Mouse (Mus musculus): ENCODE data around the gene Tnfrsf13c.
A peak's percentile ranks its signal among the peaks of the same experiment; 100 is the strongest.
"Not testable (repeated sequence)": the region's sequence is repeated elsewhere in the genome, so short reads cannot be mapped to it uniquely, and the experiment has no call there.

Gene Tnfrsf13c

DNA sequence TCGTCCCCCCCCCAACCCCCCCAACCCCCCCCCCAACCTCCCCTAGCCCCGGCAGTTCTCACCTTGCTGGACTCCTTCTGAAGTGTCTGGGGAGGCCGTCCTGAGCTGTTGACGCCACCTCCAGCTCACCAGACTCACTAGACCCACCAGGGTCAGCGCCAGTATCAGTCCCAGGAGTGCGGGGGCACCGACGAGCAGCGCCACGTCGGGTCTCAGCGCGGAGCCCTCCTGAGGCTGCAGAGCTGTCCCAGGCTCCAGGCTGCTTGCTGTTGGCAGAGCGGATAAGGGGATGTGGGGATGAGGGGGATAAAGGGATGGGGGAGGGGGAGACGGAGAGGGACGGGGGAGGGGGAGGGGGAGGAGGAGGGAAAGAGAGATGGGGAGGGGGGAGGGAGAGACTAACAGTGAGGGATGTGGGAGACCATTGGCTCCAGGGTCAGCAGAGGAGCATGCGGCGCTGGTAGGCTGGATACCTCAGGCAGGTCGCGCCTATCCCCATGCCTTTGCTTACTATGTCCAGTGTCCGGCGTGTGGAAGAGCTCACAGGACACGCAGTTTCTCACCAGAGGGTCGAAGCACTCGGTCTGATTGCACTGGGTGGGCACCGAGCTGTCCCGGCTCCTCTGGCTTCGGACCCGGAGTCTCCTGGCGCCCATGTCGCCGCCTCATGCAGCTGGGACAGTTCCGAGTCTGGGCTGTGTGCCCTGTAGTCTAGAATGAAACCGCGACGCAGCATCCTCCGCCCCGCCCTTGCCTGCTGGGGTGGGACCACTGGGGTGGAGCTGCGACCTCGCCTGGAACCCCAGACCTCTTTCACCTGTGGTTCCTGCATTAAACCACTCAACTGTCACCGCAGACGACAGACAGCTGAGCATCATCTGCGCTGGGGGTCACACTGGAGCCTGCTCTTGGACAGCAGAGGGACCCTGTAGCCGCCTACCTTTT is at the start of gene Tnfrsf13c:
Gene Tnfrsf13c (minus strand): TSS at position 713 of the 945 bp plus-strand sequence.
- DNase-seq (ENCODE audit: low spot score in 2 of 2): peak; percentile 66 to 83

DNA sequence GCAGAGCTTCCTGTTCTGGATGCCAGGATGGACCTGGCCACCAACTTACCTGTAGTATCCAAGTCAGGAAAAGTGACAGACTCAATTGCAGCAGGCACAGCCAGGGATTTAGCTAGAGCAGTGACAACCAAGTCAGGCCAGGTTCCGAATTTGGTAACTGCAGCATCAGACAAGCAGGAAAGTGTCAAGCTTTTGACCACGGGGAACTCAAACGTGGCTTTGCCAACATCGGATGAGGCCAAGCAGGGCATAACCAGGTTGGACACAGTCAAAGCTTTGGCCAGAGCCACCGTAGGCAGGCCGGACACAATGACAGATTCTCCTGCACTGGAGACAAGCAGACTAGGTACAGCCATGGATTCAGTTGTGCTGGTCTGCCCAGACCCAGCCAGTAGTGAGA is 48.1 kb upstream of the Tnfrsf13c start:
- DNase-seq (ENCODE audit: low spot score in 2 of 2): no peak

DNA sequence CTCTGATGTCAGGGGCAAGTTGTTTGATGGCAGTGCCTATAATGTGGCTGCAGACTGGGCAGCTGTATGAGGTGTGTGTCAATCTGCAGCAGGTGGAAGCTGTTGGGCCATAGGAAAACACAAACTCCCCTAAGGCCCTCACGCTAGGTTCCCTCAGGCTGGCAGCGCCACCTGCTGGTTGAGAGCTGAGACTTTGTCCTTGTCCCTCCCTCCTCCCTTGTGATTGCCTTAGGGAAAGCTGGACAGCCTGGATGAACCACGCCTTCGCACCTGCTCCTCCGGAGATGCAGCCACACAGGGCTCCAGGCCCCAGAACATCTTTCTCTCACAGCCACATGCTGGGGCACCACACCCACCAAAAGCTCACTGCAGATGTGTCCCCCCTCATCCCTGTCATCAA is 47.0 kb upstream of the Tnfrsf13c start:
- DNase-seq (ENCODE audit: low spot score in 2 of 2): peak in 1 of 2 experiments; percentile 34

DNA sequence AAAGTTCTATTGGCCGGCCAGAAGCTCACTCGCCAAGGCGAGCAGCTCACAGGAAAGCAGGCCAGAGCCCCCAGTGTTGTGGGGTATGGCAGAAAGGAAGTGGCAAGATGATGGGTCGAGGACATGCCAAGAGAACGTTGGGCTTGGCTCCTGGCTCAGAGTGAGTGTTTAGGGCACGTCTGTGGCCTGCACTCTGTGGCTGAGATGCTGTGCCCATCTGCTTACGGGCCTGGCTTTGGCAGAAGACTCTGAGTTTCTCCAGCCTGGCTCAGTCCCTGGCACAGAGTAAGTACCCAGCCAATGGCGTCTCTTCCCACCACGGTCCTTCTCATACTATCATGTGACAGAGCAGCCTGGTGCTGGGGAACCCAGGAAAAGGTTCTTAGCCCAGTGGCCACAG is 44.6 kb upstream of the Tnfrsf13c start:
- DNase-seq (ENCODE audit: low spot score in 2 of 2): no peak

DNA sequence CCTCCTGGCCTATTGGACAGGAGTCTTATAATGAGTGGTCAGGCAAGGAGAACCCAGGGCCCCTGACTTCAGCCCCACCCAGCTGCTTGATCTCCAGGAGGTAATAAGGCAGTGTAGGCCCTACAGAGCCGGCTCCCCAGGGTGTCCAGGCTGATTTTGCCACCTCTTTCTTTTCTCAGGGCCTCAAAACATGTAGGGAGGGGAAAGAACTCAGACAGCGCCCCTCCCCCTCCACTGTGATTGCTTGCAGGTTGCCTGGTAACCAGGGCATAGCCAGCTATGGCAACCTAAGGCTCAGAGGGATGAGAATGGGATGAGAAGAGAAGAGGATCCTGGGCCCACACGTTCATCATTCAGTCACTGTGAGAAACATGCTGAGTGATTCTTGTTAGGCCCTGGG is 44.0 kb upstream of the Tnfrsf13c start:
- no peak for DNase-seq (ENCODE audit: low spot score in 2 of 2)

DNA sequence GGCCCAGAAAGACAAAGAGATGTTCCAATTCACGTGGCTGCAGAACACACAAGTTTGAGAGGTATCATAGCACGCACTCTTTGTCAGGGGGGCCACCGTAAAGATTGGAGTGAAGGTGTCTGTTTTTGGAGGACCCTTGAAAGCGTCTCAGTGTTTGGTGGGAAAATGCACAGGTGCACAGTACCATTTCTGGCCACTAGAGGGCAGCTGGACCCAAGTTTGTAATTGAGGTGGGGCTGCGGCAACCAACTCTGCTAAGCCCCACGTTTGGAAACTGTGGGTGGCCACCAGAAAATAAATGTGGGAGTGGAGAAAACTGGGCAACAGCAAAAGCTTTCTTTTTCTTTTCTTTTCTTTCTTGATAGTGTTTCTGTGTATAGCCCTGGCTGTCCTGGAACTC is 42.2 kb upstream of the Tnfrsf13c start:
- peak; percentile 42 to 62 for DNase-seq (ENCODE audit: low spot score in 2 of 2)

DNA sequence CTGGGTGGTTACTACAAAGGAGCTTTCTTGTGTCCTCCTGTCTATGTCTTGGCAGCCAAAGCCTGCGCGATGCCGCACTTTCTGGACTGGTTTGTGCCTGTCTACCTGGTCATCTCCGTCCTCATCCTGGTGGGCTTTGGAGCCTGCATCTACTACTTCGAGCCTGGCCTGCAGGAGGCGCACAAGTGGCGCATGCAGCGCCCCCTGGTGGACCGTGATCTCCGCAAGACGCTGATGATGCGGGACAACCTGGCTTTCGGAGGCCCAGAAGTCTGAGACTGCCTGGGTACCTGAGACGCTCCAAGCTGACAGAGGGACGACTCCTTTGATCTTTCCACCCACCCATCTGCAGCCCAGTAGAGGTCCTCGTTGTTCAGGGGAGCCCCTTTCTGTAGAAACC is 35.3 kb upstream of the Tnfrsf13c start:
- DNase-seq (ENCODE audit: low spot score in 2 of 2): peak; percentile 56 to 78

DNA sequence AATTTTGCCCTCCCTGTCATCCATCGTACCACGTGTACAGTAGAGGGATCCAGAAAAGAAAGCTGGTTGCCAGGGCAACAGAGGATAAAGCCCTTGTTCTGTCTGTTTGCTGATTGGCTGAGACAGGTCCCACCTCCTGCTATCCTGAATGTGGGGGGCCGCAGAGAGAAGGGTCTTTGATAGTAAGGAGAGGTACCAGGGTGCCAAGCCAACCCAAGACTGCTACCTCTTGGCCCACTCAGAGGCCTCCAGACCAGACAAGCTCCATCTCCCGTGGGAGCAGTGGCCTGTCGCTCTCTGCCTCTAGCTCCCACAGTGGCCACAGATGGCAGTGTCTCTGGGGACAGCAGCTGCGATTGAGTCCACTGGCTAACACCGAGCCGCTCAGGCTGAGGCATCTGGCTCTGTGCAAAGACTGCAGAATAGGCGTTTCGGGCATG is 31.8 kb upstream of the Tnfrsf13c start:
- no peak for DNase-seq (ENCODE audit: low spot score in 2 of 2)

DNA sequence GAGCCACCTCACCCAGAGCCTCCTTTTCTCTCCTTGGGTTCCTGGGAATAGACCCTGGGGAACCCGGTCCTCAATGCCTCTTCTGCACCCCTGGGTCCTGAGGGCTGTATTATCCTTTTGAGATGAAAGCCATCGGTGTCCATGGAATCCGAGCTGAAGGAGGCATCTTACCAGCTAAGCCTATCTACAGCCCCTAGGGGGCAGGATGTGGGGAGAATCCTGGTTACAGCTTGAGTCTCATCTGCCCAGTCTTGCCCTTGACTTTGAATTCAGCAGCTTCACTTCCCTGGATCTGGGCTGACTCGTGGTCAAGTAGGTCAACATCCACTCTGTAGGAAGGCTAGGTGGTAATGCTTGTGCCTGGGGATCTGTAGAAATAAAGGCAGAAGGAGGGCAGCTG is 31.1 kb upstream of the Tnfrsf13c start:
- no peak for DNase-seq (ENCODE audit: low spot score in 2 of 2)

DNA sequence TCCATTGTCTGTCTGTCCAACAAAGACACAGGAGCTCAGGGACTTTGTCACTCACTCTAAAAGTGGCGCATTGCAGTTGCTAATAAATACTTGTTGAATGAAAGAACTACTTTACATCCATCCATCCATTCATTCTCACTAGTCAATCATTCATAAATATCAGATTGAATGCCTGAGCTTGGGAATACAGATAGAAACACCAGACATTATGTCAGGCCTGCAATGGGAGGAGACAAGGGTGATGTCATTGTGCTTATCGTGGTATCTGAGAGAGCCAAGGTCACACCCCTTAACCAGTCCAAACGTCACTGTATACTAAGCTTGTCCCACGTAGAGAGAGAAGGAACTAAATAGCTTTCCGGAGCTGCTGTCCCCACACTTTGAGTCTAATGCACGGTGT is 27.9 kb upstream of the Tnfrsf13c start, which contains the start of gene 1500009C09Rik:
Gene 1500009C09Rik (plus strand): TSS at position 301 of the 400 bp plus-strand sequence.
- no peak for DNase-seq (ENCODE audit: low spot score in 2 of 2)

DNA sequence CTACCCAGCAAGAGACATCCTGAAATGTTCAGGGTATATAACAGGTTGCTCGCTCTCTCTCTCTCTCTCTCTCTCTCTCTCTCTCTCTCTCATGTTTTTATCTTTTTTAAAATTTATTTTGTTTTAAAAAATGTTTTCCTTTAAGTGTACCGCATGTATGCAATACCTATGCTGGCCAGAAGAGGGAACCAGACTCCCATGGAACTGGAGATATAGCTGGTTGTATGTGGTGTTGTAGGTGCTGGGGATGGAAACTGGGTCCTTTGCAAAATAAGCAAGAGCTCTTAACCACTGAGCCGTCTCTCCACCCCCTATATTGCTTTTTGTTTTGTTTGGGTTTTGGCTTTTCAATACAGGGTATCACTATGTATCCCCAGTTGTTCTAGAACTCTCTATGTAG is 27.4 kb upstream of the Tnfrsf13c start:
- DNase-seq (ENCODE audit: low spot score in 2 of 2): no peak

DNA sequence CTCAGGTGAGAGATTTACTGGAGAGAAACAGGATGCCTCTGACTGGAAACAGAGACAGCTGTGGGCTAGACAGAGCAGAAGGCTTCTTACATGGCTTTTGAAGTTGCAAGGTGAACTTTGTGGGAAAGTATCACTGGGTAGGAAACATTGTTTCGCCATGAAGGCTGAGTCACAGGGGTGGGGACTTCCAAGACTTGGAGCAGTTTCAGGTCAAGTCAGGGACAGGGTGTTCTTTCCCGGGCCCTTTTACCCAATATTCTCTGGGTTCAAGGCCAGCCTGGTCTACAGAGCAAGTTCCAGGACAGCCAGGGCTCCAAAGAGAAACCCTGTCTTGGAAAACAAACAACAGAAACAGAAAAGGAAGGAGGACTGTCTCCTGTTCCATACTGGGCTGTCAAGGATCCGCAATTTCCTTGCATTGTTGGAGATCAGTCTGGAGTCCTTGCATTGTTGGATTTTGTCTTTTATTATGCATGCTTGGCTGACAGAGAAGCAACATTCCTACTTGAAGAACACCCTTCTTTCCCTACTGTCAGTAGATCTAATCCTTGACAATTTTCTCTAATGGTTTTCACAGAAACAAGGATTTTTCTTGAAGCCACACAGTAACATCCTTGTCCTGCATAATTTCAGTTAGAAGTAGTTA is 23.1 kb upstream of the Tnfrsf13c start:
- no peak for DNase-seq (ENCODE audit: low spot score in 2 of 2)

DNA sequence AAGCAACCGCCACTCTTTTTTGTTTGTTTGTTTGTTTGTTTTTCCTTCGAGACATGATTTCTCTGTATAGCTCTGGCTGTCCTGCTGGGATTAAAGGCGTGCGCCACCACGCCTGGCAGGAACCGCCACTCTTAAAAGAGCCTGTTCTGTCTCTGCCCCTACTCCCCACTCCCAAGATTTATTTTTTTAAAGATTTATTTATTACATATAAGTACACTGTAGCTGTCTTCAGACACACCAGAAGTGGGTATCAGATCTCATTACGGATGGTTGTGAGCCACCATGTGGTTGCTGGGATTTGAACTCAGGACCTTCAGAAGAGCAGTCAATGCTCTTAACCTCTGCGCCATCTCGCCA is 20.6 kb upstream of the Tnfrsf13c start:
- not testable (repeated sequence) for DNase-seq (ENCODE audit: low spot score in 2 of 2)

DNA sequence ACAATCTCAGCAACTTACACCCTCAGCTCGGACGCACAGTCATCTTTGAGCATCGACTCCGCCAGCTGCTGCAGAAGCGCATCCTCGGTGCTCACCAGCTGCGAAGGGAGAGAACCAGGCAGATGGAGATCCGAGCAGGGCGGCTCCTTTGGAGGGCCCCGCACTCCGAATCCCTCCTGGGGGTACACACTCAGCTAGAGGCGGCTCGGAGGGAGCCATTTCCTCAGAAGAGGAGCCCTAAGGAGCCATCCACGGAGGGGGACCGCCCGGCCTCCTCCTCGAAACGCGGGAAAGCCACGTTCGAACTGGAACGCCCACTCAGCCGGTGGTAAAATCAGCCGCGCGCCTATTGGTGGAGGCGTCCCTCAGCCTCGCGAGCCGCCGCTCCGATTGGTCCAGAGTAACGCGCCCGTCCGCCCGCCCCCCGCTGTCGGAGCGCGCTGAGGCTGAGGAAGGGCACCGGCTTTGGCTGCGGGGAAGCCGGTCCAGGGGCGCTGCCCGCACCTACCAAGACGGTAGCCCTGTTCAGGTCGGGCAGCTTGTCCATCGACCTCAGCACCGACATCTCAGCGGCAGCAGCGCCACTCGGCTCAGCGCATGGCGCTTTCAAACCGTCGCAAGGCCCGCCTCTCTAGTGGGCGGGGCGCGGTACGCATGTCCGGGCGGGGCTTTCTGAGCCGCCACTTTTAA is 20.1 kb upstream of the Tnfrsf13c start, which contains the start of gene Cenpm:
Gene Cenpm (minus strand): TSS at position 634 of the 690 bp plus-strand sequence.
- peak; percentile 86 to 90 for DNase-seq (ENCODE audit: low spot score in 2 of 2)

DNA sequence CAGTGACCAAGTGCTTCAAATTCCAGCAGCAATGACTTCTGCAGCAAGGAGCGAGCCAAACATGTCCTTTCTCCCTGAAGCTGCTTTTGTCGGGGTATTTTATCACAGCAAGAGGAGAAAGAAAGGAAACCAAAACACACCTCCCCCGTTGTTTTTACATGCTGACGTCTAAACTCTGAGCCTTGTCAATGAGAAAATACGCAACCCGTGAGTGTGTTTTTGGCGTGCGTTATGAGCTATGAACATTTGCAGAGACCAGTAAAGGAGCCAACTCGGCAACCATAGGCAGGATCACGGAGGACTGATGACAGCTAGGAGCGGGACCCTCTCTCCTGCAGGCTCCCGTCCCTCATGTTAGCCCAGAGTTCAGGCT is 19.6 kb upstream of the Tnfrsf13c start:
- no peak for DNase-seq (ENCODE audit: low spot score in 2 of 2)

DNA sequence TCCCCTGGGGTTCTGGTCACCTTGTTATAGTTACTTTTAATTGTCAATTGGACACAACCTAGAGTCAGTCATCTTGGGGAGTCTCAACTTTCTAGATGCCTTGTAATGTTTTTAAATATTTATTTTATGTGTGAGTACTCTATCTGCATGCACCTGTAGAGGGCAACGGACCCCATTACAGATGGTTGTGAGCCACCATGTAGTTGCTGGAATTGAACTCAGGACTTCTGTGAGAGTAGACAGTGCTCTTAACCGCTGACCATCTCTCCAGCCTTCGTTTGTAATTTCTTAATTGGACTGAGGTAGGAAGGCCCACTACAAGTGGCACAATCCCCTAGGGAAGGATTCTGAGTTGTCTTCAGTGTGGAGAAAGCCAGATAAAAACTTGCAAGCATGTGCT is 19.1 kb upstream of the Tnfrsf13c start:
- no peak for DNase-seq (ENCODE audit: low spot score in 2 of 2)

DNA sequence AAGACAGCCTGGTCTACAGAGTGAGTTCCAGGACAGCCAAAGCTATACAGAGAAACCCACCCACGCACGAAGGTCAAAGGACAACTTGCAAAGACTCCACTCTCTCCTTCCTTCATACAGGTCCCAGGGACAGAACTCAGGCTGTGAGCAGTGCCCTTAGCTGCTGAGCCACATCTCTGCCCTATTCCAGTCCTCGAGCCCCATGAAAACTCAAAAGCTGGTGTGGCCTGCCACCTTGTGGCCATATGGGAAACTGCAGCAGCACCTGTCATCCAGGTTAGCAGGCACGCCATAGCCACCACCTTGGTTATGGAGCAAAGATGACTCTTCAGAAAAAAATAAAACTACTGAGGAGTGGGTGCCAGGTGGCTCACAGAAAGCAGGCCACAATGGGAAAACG is 12.4 kb upstream of the Tnfrsf13c start:
- peak; percentile 78 to 87 for DNase-seq (ENCODE audit: low spot score in 2 of 2)

DNA sequence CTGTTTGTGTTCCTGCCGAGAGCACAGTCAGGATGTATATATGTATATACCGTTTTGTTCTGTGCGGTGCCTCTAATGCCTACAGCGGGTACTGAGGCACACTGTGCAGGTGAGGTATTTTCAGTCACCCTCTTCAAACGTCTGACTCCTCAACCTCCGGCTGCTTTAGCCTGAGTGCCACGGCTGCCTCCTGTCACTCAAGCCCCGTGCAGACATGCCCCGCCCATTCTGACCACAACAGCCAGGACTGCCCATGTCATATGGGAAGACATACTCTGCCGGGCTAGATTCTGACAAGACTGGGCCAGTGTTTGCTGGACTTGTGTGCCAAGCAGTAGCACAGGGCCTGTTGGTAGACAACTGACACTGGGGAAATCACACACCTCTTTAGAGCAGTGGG is 11.5 kb upstream of the Tnfrsf13c start:
- DNase-seq (ENCODE audit: low spot score in 2 of 2): no peak

DNA sequence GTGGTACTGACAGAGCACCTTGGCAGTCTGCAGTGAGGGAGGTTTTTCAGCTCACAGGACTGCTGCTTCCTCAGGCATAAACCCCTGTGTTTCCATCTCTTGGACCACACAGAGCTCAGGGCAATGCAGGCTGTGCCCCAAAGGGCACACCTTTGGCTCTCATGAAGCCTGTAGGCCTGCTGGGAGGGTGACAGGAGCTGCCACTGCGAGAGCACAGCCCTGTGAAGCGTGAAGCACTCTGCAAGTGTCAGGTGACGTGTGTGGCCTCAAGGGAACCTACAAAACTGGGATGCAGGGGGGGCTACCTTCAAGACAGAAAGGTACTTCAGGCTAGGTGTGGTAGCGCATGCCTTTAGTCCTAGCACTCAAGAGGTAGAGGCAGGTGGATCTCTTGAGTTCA is 8.5 kb upstream of the Tnfrsf13c start:
- no peak for DNase-seq (ENCODE audit: low spot score in 2 of 2)

DNA sequence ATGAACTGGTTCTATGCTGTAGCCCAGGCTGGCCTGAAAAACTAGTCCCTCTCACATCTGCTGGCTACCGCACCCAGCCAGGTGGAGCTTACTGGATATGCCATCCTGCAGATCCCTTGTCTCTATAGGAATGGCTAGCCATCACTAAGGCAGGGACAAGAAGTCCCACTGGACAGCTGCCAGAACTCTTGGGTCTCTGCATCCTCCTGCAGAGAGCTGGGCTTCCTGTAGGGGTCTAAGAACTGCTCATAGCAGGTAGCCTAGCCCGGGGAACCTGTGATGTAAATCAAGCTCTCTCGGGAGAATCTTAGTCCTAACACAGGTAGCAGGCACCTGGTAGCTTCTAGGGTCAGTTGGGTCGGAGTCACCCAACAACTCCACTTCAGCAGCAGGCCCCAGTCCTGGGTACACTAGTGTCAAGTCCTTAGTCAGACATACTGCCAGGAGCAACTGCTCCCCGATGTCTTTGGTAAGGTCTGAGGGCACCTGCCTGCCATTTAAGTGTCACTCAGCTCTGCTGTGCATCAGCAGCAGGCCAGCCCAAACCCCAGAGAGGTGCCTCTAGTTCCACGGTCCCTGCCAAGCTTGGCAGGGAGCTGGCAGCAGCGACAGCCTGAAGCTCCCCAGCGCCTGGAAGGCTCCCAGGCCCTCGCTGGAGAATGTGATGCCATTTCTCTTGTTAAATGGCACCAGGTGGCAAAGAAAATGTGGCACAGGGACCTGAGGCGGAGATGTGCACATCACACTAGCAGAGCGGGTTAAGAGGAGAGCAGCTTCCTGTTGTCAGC is 7.6 kb upstream of the Tnfrsf13c start:
- no peak for DNase-seq (ENCODE audit: low spot score in 2 of 2)

DNA sequence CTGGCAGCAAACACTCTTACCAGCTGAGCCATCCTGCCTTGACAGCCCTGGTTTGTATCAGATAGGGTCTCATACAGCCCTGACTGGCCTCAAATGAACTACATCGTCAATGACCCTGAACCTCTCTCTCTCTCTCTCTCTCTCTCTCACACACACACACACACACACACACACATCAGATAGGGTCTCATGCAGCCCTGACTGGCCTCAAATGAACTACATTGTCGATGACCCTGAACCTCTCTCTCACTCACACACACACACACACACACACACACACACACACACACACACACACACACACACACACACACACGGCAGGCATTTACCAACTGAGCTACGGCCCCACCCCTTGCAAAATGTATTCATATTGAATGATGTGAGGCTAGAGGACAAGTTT is 6.9 kb upstream of the Tnfrsf13c start:
- no peak for DNase-seq (ENCODE audit: low spot score in 2 of 2)

Measured in natural killer cell, adult 2 months (primary cell).